Mouse (Mus musculus): ENCODE measurements around the gene Commd3.

The Commd3 gene

GRCm38 (mm10) chr2:18672133-18672765 lies at the start of gene Commd3:
TSS of gene Commd3 (plus strand) at chr2:18672384.
- Histone ChIP-seq H3K36me3 (ENCODE audit: control insufficient read depth, insufficient read depth, low read length, poor library complexity, severe bottlenecking) (no peaks in the 10 kb centered on the region), H3K27me3 (ENCODE audit: control insufficient read depth, insufficient read depth, low read length, poor library complexity, severe bottlenecking) (no peaks in the 10 kb centered on the region)
- DNase-seq (ENCODE audit: low read depth, low spot score): peak; percentile 92

- Histone ChIP-seq H3K36me3 (ENCODE audit: control insufficient read depth, insufficient read depth, low read length, poor library complexity, severe bottlenecking) (no peaks in the 10 kb centered on the region), H3K27me3 (ENCODE audit: control insufficient read depth, insufficient read depth, low read length, poor library complexity, severe bottlenecking) (no peaks in the 10 kb centered on the region)
- DNase-seq (ENCODE audit: low read depth, low spot score): no peak
These were observed 49.0 kb upstream of the Commd3 start for GRCm38 (mm10) chr2:18623219-18623618.

- no peak for DNase-seq (ENCODE audit: low read depth, low spot score)
- Histone ChIP-seq H3K27me3 (ENCODE audit: control insufficient read depth, insufficient read depth, low read length, poor library complexity, severe bottlenecking) (no peaks in the 10 kb centered on the region), H3K36me3 (ENCODE audit: control insufficient read depth, insufficient read depth, low read length, poor library complexity, severe bottlenecking) (no peaks in the 10 kb centered on the region)
These were observed 41.6 kb upstream of the Commd3 start for GRCm38 (mm10) chr2:18630547-18630946.

GRCm38 (mm10) chr2:18635052-18635451 lies 37.1 kb upstream of the Commd3 start:
- Histone ChIP-seq H3K36me3 (ENCODE audit: control insufficient read depth, insufficient read depth, low read length, poor library complexity, severe bottlenecking) (no peaks in the 10 kb centered on the region), H3K27me3 (ENCODE audit: control insufficient read depth, insufficient read depth, low read length, poor library complexity, severe bottlenecking) (no peaks in the 10 kb centered on the region)
- no peak for DNase-seq (ENCODE audit: low read depth, low spot score)

GRCm38 (mm10) chr2:18648563-18648962 lies 23.6 kb upstream of the Commd3 start:
- H3K27me3 ChIP-seq (ENCODE audit: control insufficient read depth, insufficient read depth, low read length, poor library complexity, severe bottlenecking): no peaks in the 10 kb centered on the region
- no peak for DNase-seq (ENCODE audit: low read depth, low spot score)
- no peaks in the 10 kb centered on the region for H3K36me3 ChIP-seq (ENCODE audit: control insufficient read depth, insufficient read depth, low read length, poor library complexity, severe bottlenecking)

GRCm38 (mm10) chr2:18654821-18655220 lies 17.4 kb upstream of the Commd3 start:
- no peaks in the 10 kb centered on the region for H3K27me3 ChIP-seq (ENCODE audit: control insufficient read depth, insufficient read depth, low read length, poor library complexity, severe bottlenecking)
- no peaks in the 10 kb centered on the region for H3K36me3 ChIP-seq (ENCODE audit: control insufficient read depth, insufficient read depth, low read length, poor library complexity, severe bottlenecking)
- DNase-seq (ENCODE audit: low read depth, low spot score): no peak

- H3K36me3 ChIP-seq (ENCODE audit: control insufficient read depth, insufficient read depth, low read length, poor library complexity, severe bottlenecking): no peaks in the 10 kb centered on the region
- DNase-seq (ENCODE audit: low read depth, low spot score): no peak
- no peaks in the 10 kb centered on the region for H3K27me3 ChIP-seq (ENCODE audit: control insufficient read depth, insufficient read depth, low read length, poor library complexity, severe bottlenecking)
These were observed 8.2 kb upstream of the Commd3 start for GRCm38 (mm10) chr2:18664003-18664402.

GRCm38 (mm10) chr2:18671041-18671440 lies 1.1 kb upstream of the Commd3 start:
- no peak for DNase-seq (ENCODE audit: low read depth, low spot score)
- H3K27me3 ChIP-seq (ENCODE audit: control insufficient read depth, insufficient read depth, low read length, poor library complexity, severe bottlenecking): no peaks in the 10 kb centered on the region
- no peaks in the 10 kb centered on the region for H3K36me3 ChIP-seq (ENCODE audit: control insufficient read depth, insufficient read depth, low read length, poor library complexity, severe bottlenecking)

GRCm38 (mm10) chr2:18672766-18673164 lies 581 bp downstream of the Commd3 start:
- H3K27me3 ChIP-seq (ENCODE audit: control insufficient read depth, insufficient read depth, low read length, poor library complexity, severe bottlenecking): no peaks in the 10 kb centered on the region
- no peak for DNase-seq (ENCODE audit: low read depth, low spot score)

GRCm38 (mm10) chr2:18673766-18674165 lies 1.6 kb downstream of the Commd3 start:
- Histone ChIP-seq H3K27me3 (ENCODE audit: control insufficient read depth, insufficient read depth, low read length, poor library complexity, severe bottlenecking) (no peaks in the 10 kb centered on the region), H3K36me3 (ENCODE audit: control insufficient read depth, insufficient read depth, low read length, poor library complexity, severe bottlenecking) (no peaks in the 10 kb centered on the region)
- no peak for DNase-seq (ENCODE audit: low read depth, low spot score)

More at GRCm38 (mm10) chr2:18672766-18673164, 581 bp downstream of the Commd3 start:
- no peaks in the 10 kb centered on the region for H3K36me3 ChIP-seq (ENCODE audit: control insufficient read depth, insufficient read depth, low read length, poor library complexity, severe bottlenecking)

- H3K27me3 ChIP-seq (ENCODE audit: control insufficient read depth, insufficient read depth, low read length, poor library complexity, severe bottlenecking): no peaks in the 10 kb centered on the region
- no peaks in the 10 kb centered on the region for H3K36me3 ChIP-seq (ENCODE audit: control insufficient read depth, insufficient read depth, low read length, poor library complexity, severe bottlenecking)
- DNase-seq (ENCODE audit: low read depth, low spot score): no peak
These were observed 2.2 kb downstream of the Commd3 start for GRCm38 (mm10) chr2:18674193-18674902.

GRCm38 (mm10) chr2:18675681-18676456 lies 3.7 kb downstream of the Commd3 start:
- DNase-seq (ENCODE audit: low read depth, low spot score): no peak
- Histone ChIP-seq H3K36me3 (ENCODE audit: control insufficient read depth, insufficient read depth, low read length, poor library complexity, severe bottlenecking) (no peaks in the 10 kb centered on the region), H3K27me3 (ENCODE audit: control insufficient read depth, insufficient read depth, low read length, poor library complexity, severe bottlenecking) (no peaks in the 10 kb centered on the region)

- DNase-seq (ENCODE audit: low read depth, low spot score): peak; percentile 82
- Histone ChIP-seq H3K36me3 (ENCODE audit: control insufficient read depth, insufficient read depth, low read length, poor library complexity, severe bottlenecking) (no peaks in the 10 kb centered on the region), H3K27me3 (ENCODE audit: control insufficient read depth, insufficient read depth, low read length, poor library complexity, severe bottlenecking) (no peaks in the 10 kb centered on the region)
These were observed 4.3 kb downstream of the Commd3 start for GRCm38 (mm10) chr2:18676457-18676935.

- peak; percentile 65 for DNase-seq (ENCODE audit: low read depth, low spot score)
- Histone ChIP-seq H3K27me3 (ENCODE audit: control insufficient read depth, insufficient read depth, low read length, poor library complexity, severe bottlenecking) (no peaks in the 10 kb centered on the region), H3K36me3 (ENCODE audit: control insufficient read depth, insufficient read depth, low read length, poor library complexity, severe bottlenecking) (no peaks in the 10 kb centered on the region)
These were observed 4.8 kb downstream of the Commd3 start, which contains the start of gene Bmi1 for GRCm38 (mm10) chr2:18676936-18677491. TSS of gene Bmi1 (plus strand) at chr2:18677018.

Data from splenic B cell, adult 2 months (primary cell).